Mouse (Mus musculus) c-Kit-positive CD71-positive TER-119-negative erythroid progenitor cells, embryonic 14.5 days (primary cell): ENCODE data around the gene Tmem29.
"Not testable (repeated sequence)": the region's sequence is repeated elsewhere in the genome, so short reads cannot be mapped to it uniquely, and the experiment has no call there.

Experiments used
- DNase-seq: peaks from one replicate; pipeline ENCODE4 v3.0.0-alpha.2; 2013; ENCODE audit warnings: low read depth

The Tmem29 gene

GRCm38 (mm10) chrX:150458766-150459350, at the start of gene Tmem29:
TSS of gene Tmem29 (minus strand) at chrX:150459154.
- peak; percentile 71 for DNase-seq

GRCm38 (mm10) chrX:150508696-150509095, 49.7 kb upstream of the Tmem29 start:
- DNase-seq, result no peak

- not testable (repeated sequence) for DNase-seq
Observed at GRCm38 (mm10) chrX:150487811-150488210, 28.9 kb upstream of the Tmem29 start.

GRCm38 (mm10) chrX:150486314-150487030, 27.5 kb upstream of the Tmem29 start:
- DNase-seq, result not testable (repeated sequence)

GRCm38 (mm10) chrX:150477854-150478780, 19.2 kb upstream of the Tmem29 start:
- DNase-seq, result peak; percentile 67

GRCm38 (mm10) chrX:150471416-150471815, 12.5 kb upstream of the Tmem29 start:
- DNase-seq, result no peak

- no peak for DNase-seq
Observed at GRCm38 (mm10) chrX:150468266-150468665, 9.3 kb upstream of the Tmem29 start.

GRCm38 (mm10) chrX:150466817-150467216, 7.9 kb upstream of the Tmem29 start:
- DNase-seq, result peak; percentile 40

- DNase-seq, result no peak
Observed at GRCm38 (mm10) chrX:150460143-150460542, 1.2 kb upstream of the Tmem29 start.

- DNase-seq, result no peak
Observed at GRCm38 (mm10) chrX:150459411-150459927, 515 bp upstream of the Tmem29 start.

GRCm38 (mm10) chrX:150458136-150458535, 818 bp downstream of the Tmem29 start:
- no peak for DNase-seq

- DNase-seq, result peak; percentile 47
Observed at GRCm38 (mm10) chrX:150440505-150441338, 18.2 kb downstream of the Tmem29 start.

- DNase-seq, result no peak
Observed at GRCm38 (mm10) chrX:150436373-150436772, 22.6 kb downstream of the Tmem29 start.

GRCm38 (mm10) chrX:150435367-150435766, 23.6 kb downstream of the Tmem29 start:
- no peak for DNase-seq

- no peak for DNase-seq
Observed at GRCm38 (mm10) chrX:150413505-150413904, 45.4 kb downstream of the Tmem29 start.
